Mouse (Mus musculus) neural tube, embryonic 14.5 days (tissue): ENCODE results near the gene Map3k11. TPM values are rescaled to one million over a fixed set of nuclear protein-coding genes. Genes with fewer than 3 reads are reported as not detected.
A peak's percentile ranks its signal among the peaks of the same experiment; 100 is the strongest.

Source experiments
- ATAC-seq: fragments of 200-750 bp; cut with Nextera tagmentation; 2 replicates; pipeline ENCODE4 v1.8.0; 2017; ENCODE audit warnings: low read depth, mild to moderate bottlenecking, moderate TSS enrichment, moderate library complexity
- H3K27ac ChIP-seq: fragments of 300-500 bp; sonication (generic); 2 replicates; pipeline ENCODE4 v1.5.1; 2014; ENCODE audit warnings: low read depth, mild to moderate bottlenecking, control low read depth, low read length, moderate library complexity, mixed read lengths
- H3K27me3 ChIP-seq: fragments of 300-500 bp; sonication (generic); 2 replicates; pipeline ENCODE4 v1.6.1; 2014; ENCODE audit warnings: low read length; ENCODE audit not compliant: control insufficient read depth, insufficient read depth
- H3K36me3 ChIP-seq: fragments of 300-500 bp; sonication (generic); 2 replicates; pipeline ENCODE4 v1.6.1; 2014; ENCODE audit warnings: low read length, mixed read lengths; ENCODE audit not compliant: control insufficient read depth, insufficient read depth
- H3K4me1 ChIP-seq: fragments of 300-500 bp; sonication (generic); 2 replicates; pipeline ENCODE4 v1.6.1; 2014; ENCODE audit warnings: low read length; ENCODE audit not compliant: control insufficient read depth, insufficient read depth
- H3K4me2 ChIP-seq: fragments of 300-500 bp; sonication (generic); 2 replicates; pipeline ENCODE4 v1.6.1; 2014; ENCODE audit warnings: mild to moderate bottlenecking, low read depth, low read length, control low read depth
- H3K4me3 ChIP-seq: fragments of 300-500 bp; sonication (generic); 2 replicates; pipeline ENCODE4 v1.5.1; 2014; ENCODE audit warnings: low read depth, low read length, control low read depth, mixed read lengths
- H3K9ac ChIP-seq: fragments of 300-500 bp; sonication (generic); replicated peaks from 2 replicates; pipeline ENCODE4 v1.6.1; 2014; ENCODE audit warnings: low read depth, mild to moderate bottlenecking, control low read depth, low read length, mixed read lengths
- H3K9me3 ChIP-seq: fragments of 300-500 bp; sonication (generic); 2 replicates; pipeline ENCODE4 v1.6.1; 2016; ENCODE audit warnings: low read length; ENCODE audit not compliant: control insufficient read depth
- WGBS: fragments of 180-500 bp; shearing (Covaris S2); extraction: QIAGEN DNeasy Blood & Tissue Kit; methylation state at CpG from one replicate; pipeline ENCODE4 v1.1.7; 2014; 5-methylcytosine and 5-hydroxymethylcytosine counted together
- polyA plus RNA-seq: library from polyadenylated mRNA; unstranded; fragments of >200 nt; fragmentation: Nextera tagmentation; extraction: Ambion mirVana; gene quantifications from 2 replicates; pipeline ENCODE4 v1.2.1, GENCODE M21; 2014

Map3k11 gene
- 6.8 and 11.1 TPM in 2 replicates for polyA plus RNA-seq

DNA sequence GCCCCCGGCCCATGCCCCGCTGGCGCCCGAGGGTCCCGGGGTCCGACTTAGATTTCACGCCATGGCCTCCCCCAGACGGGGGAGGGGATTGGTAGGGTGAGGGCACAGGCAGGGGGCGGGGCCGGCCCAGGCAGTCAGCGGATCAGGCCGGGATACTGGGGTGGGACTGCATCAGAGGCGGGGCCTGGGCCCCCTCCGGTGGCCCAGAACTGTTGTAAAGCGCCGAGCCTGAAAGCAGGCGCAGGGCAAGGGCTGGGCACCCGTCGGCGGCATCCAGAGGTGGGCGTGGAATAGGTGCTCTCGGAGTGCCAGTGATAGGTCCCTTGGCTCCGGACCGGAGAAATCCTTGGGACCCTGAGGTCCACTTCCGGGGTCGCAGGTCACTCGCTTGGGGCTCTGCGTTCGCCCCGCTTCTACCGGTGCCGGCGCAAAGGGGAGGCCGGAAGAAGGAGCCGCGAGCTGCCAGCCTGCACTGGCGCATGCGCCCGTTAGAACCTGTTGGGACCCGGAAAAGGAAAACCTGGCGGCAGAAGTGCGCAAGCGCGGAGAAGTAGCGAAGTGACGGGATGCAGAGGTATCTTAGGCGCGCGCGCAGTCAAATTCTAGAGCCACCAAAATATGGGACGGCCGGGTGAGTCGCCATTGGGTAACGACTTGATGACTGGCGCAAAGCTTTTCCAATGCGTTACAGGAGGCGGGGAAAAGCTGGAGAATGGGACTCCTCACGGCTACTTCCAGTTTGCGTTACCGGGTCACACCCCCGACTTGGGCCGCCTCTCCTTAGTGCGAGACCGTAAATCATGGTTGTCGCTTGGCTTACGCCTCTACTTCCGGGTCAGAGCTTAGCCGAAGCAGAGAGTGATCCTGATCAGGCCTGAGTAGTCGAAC lies at the start of gene Map3k11, which contains the start of gene Pcnx3:
Map3k11 (plus strand) TSS at position 543 of the 888 bp plus-strand sequence.
Pcnx3 (minus strand) TSS at position 709 of the 888 bp plus-strand sequence.
- Histone ChIP-seq H3K36me3 (peaks cover 40% of the 10 kb centered on the region), H3K27me3 (no peaks in the 10 kb centered on the region), H3K9ac (peak within 1 kb of the TSS; percentile 81), H3K27ac (peak within 1 kb of the TSS; percentile 82), H3K4me1 (peaks cover 29% of the 10 kb centered on the region), H3K4me2 (peak within 1 kb of the TSS; percentile 95), H3K4me3 (peak within 1 kb of the TSS; percentile 86), H3K9me3 (no peaks in the 10 kb centered on the region)
- peak; percentile 96 for ATAC-seq
- under 1% methylated on average over 69 of the region's 69 CpGs for WGBS

DNA sequence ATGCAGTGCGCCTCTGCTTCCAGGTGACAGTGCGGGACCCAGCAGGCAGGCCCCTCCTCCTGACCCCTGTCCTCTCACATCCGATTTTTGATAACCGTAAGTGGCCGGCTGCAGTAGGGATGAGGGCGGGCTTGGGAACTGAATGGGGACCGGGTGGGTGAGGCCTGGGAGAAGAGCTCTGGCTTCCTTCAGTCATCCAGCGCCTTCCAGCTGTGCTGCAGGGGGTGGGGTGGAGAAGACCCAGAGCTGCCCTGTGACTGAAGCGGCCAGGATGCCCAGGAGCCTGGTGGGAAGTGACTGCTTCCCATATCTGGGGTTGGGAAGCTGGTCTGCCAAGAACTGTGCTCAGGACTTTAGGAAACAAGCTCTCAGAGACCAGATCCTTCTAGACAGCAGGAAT lies 48.2 kb upstream of the Map3k11 start:
- Histone ChIP-seq H3K36me3 (peaks cover 49% of the 10 kb centered on the region), H3K27me3 (no peaks in the 10 kb centered on the region), H3K4me2 (no peak overlapping the region), H3K4me3 (no peak overlapping the region), H3K9me3 (no peaks in the 10 kb centered on the region), H3K4me1 (peaks cover 16% of the 10 kb centered on the region), H3K27ac (no peak overlapping the region), H3K9ac (no peak overlapping the region)
- no peak for ATAC-seq
- WGBS = 68% methylated on average over 9 of the region's 9 CpGs

DNA sequence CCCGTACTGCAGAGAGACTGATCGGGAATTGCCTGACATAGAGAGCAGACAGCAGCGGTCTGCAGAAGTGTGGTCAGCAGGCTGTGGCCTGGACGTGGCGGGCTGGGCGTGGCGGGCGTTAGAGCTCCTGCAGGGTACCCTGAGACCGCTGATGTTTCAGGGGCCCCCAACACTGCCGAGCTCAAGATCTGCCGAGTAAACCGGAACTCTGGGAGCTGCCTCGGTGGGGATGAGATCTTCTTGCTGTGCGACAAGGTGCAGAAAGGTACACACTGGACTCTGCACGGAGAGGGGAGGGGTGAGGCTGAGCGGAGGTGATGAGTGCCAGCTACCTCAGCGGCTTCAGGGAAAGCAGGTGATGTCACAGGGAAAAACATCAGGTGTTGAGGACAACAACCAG lies 47.5 kb upstream of the Map3k11 start:
- Histone ChIP-seq H3K36me3 (peaks cover 56% of the 10 kb centered on the region), H3K27me3 (no peaks in the 10 kb centered on the region)
- ATAC-seq = no peak

DNA sequence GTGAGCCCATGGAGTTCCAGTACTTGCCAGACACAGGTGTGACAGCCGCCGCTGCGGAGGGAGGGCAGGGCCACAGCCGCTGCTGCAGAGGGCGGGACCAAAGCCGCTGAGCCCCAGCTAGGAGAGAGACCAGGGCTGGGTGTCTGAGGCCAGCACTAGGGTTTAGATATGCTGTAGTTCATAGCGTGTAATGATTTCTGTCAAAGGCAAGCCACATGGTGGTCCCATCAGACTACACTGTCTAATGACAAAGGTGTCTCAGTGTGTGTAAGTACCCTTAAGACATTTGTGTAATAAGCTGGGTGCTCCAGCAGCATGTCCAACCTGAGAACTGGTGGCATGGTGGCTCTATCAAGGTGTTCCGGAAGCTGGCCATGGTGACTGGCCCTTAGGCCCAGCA lies 46.9 kb upstream of the Map3k11 start:
- no peak for ATAC-seq
- no peaks in the 10 kb centered on the region for H3K27me3 ChIP-seq
- peaks cover 13% of the 10 kb centered on the region for H3K4me1 ChIP-seq
- no peak overlapping the region for H3K4me2 ChIP-seq
- no peak overlapping the region for H3K4me3 ChIP-seq
- 94% methylated on average over 8 of the region's 8 CpGs for WGBS
- no peaks in the 10 kb centered on the region for H3K9me3 ChIP-seq
- H3K27ac ChIP-seq = no peak overlapping the region
- H3K36me3 ChIP-seq = peaks cover 61% of the 10 kb centered on the region
- H3K9ac ChIP-seq = no peak overlapping the region

More for the DNA sequence above, 47.5 kb upstream of the Map3k11 start:
- Histone ChIP-seq H3K9me3 (no peaks in the 10 kb centered on the region), H3K4me2 (no peak overlapping the region), H3K4me1 (peaks cover 16% of the 10 kb centered on the region), H3K4me3 (no peak overlapping the region), H3K9ac (no peak overlapping the region), H3K27ac (no peak overlapping the region)
- WGBS = 92% methylated on average over 17 of the region's 17 CpGs

DNA sequence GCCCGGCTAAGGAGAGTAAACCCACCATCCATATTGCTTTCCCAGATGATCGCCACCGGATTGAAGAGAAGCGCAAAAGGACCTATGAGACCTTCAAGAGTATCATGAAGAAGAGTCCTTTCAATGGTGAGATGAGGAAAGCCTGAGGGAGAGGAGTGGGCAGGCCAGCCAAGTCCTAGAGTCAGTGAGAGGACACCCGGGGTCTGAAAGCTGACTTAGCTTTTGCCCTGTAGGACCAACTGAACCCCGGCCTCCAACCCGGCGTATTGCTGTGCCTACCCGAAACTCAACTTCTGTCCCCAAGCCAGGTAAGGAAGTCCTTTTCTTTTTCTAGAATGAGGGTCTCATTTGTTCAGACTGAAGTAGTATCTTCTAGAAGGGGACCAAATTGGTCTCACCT lies 43.3 kb upstream of the Map3k11 start:
- no peak overlapping the region for H3K27ac ChIP-seq

DNA sequence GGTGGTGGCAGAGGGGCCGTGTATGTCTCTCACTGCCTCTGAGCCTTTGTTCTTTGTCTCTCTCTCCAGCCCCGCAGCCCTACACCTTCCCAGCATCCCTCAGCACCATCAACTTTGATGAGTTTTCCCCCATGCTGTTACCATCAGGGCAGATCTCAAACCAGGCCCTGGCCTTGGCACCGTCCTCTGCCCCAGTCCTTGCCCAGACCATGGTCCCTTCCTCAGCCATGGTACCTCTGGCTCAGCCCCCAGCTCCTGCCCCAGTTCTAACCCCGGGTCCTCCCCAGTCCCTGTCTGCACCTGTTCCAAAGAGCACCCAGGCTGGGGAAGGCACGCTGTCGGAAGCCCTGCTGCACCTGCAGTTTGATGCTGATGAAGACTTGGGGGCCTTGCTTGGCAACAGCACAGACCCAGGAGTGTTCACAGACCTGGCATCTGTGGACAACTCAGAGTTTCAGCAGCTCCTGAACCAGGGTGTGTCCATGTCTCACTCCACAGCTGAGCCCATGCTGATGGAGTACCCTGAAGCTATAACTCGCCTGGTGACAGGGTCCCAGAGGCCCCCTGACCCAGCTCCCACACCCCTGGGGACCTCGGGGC lies 41.7 kb upstream of the Map3k11 start:
- H3K4me1 ChIP-seq = peaks cover 14% of the 10 kb centered on the region
- no peak for ATAC-seq
- no peaks in the 10 kb centered on the region for H3K27me3 ChIP-seq
- H3K36me3 ChIP-seq = peaks cover 54% of the 10 kb centered on the region
- H3K4me2 ChIP-seq = no peak overlapping the region
- no peaks in the 10 kb centered on the region for H3K9me3 ChIP-seq
- 98% methylated on average over 8 of the region's 8 CpGs for WGBS
- H3K9ac ChIP-seq = no peak overlapping the region
- H3K27ac ChIP-seq = no peak overlapping the region
- no peak overlapping the region for H3K4me3 ChIP-seq

More for the DNA sequence above, 43.3 kb upstream of the Map3k11 start:
- no peak for ATAC-seq
- Histone ChIP-seq H3K9ac (no peak overlapping the region), H3K27me3 (no peaks in the 10 kb centered on the region), H3K4me3 (no peak overlapping the region), H3K9me3 (no peaks in the 10 kb centered on the region), H3K4me2 (no peak overlapping the region), H3K36me3 (peaks cover 65% of the 10 kb centered on the region), H3K4me1 (peaks cover 14% of the 10 kb centered on the region)
- 97% methylated on average over 9 of the region's 9 CpGs for WGBS

DNA sequence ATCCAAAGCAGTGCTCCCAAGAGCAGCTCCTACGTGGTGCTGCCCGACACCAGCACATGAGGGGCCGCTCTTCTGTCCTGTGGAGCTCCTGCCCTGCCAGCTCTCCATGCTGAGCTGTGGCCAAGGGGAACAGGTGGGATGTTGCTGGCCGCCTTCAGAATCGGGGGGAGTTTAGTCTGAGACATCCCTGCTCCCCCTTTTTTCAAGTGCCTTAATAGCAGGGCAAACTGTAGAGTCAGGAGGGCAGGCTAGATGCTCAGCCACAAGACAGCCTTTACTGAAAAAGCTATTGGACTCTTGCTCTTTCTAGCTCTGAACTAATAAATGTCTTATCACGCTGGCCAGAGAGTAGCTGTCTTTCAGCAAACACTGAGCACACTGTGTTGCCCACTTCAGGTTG lies 40.8 kb upstream of the Map3k11 start:
- peaks cover 47% of the 10 kb centered on the region for H3K36me3 ChIP-seq
- 0 out of 2 replicates have a peak overlapping the region, but pooled peaks have one; percentile 25 for H3K9ac ChIP-seq
- peaks cover 14% of the 10 kb centered on the region for H3K4me1 ChIP-seq
- no peak for ATAC-seq
- H3K27me3 ChIP-seq = no peaks in the 10 kb centered on the region
- WGBS = 97% methylated on average over 6 of the region's 6 CpGs
- H3K27ac ChIP-seq = peak overlapping the region; percentile 73; the same call in 1 of the 2 replicates
- H3K9me3 ChIP-seq = no peaks in the 10 kb centered on the region
- H3K4me3 ChIP-seq = no peak overlapping the region
- H3K4me2 ChIP-seq = no peak overlapping the region

DNA sequence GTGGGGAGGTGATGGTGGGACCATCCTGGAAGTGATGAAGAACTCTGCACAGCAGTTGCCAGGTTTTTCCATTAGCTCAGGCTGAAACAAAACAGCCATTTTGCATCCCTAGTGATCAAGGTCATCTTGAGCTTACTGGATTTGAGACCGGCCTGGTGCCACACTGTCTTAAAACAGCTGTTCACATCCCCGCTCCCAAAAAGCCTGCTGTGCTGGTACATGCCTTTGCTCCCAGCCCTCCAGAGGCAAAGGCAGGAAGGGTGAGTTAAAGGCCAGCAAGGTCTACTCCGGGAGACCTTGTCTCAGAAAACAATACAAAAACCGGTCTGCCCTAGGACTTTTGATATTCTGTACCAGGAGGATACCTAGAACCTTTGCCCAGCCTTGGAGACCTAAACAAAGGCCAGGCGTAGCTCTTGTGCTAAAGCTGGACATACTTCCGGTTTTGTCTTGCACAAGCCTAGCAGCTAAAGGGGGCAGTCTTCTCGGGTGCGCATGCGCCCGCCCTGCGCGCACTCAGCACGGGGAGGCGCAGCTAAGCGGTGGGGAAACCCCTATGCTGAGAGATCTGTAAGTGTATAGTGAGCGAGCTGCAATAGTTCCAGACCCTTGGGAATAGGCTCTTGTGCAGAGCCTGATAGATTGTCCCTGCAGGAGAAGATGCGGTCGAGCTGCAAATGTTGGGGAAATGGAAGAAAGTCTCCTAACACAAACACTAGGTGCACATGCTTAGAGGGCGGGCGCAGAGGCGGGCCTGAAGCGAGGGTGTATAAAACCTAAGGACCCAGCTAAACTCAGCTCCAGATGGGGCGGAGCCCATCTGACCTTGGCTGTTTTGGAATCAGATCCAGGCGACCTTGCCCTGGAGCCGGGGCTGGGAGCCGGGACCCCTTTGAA lies 39.9 kb upstream of the Map3k11 start:
- WGBS = 13% methylated on average over 26 of the region's 26 CpGs
- peak overlapping the region; percentile 35 for H3K4me2 ChIP-seq
- peaks cover 14% of the 10 kb centered on the region for H3K4me1 ChIP-seq
- peak overlapping the region; percentile 73 for H3K27ac ChIP-seq
- peak overlapping the region; percentile 14; the same call in 1 of the 2 replicates for H3K4me3 ChIP-seq
- H3K36me3 ChIP-seq = peaks cover 44% of the 10 kb centered on the region
- H3K27me3 ChIP-seq = no peaks in the 10 kb centered on the region
- no peaks in the 10 kb centered on the region for H3K9me3 ChIP-seq
- H3K9ac ChIP-seq = peak overlapping the region; percentile 18; the same call in 1 of the 2 replicates
- ATAC-seq = peak; percentile 91
